Mouse (Mus musculus): ENCODE results near the gene Pcbd2.

- TF ChIP-seq TBP (IDR thresholded peaks at IDR 0.05; ENCODE audit: low read depth, low read length): no peak
- no peak for TF ChIP-seq ELF1 (IDR thresholded peaks at IDR 0.05; ENCODE audit: low read depth, low read length)
- no peak for TF ChIP-seq CTCF (IDR thresholded peaks at IDR 0.05 in 2 of 3, conservative IDR thresholded peaks at IDR 0.05 in 1 of 3; ENCODE audit: control insufficient read depth in 1 of 3, insufficient read depth in 1 of 3, low read depth in 2 of 3, low read length in 3 of 3, poor library complexity in 1 of 3, severe bottlenecking in 1 of 3)
- TF ChIP-seq KAT2A (conservative IDR thresholded peaks at IDR 0.05; ENCODE audit: low read depth, low read length): no peak
- no peak for TF ChIP-seq EP300 (IDR thresholded peaks at IDR 0.05; ENCODE audit: low read depth in 1 of 2, low read length in 2 of 2)
- TF ChIP-seq BHLHE40 (IDR thresholded peaks at IDR 0.05; ENCODE audit: borderline replicate concordance, low read depth, low read length): no peak
- no peak for TF ChIP-seq POLR2A (IDR thresholded peaks at IDR 0.05; ENCODE audit: control insufficient read depth in 1 of 2, insufficient read depth in 1 of 2, low read depth in 1 of 2, low read length in 2 of 2, poor library complexity in 1 of 2)
- TF ChIP-seq ZKSCAN1 (IDR thresholded peaks at IDR 0.05; ENCODE audit: low read depth, low read length): no peak
- TF ChIP-seq NRF1 (IDR thresholded peaks at IDR 0.05; ENCODE audit: insufficient read depth, low read depth, low read length, poor library complexity, severe bottlenecking): no peak
- TF ChIP-seq MEF2A (IDR thresholded peaks at IDR 0.05; ENCODE audit: extremely low read depth, insufficient replicate concordance, low read depth, low read length, poor library complexity, severe bottlenecking): no peak
- no peak for TF ChIP-seq CHD1 (IDR thresholded peaks at IDR 0.05; ENCODE audit: low read depth, low read length)
- TF ChIP-seq GABPA (IDR thresholded peaks at IDR 0.05; ENCODE audit: low read depth, low read length): no peak
These were observed 98.1 kb downstream of the Pcbd2 start for GRCm38 (mm10) chr13:55825245-55825681.

Data from MEL (cell line).